Mouse (Mus musculus) urinary bladder, adult 18-20 months (tissue): ENCODE data around the gene Dnaja3.

ENCODE experiments used
- DNase-seq, 2 experiments: peaks; one replicate each; pipeline ENCODE4 v3.0.0; 2022; ENCODE audit warnings: low spot score in 2 of 2, mixed read lengths in 2 of 2

The Dnaja3 gene

DNA sequence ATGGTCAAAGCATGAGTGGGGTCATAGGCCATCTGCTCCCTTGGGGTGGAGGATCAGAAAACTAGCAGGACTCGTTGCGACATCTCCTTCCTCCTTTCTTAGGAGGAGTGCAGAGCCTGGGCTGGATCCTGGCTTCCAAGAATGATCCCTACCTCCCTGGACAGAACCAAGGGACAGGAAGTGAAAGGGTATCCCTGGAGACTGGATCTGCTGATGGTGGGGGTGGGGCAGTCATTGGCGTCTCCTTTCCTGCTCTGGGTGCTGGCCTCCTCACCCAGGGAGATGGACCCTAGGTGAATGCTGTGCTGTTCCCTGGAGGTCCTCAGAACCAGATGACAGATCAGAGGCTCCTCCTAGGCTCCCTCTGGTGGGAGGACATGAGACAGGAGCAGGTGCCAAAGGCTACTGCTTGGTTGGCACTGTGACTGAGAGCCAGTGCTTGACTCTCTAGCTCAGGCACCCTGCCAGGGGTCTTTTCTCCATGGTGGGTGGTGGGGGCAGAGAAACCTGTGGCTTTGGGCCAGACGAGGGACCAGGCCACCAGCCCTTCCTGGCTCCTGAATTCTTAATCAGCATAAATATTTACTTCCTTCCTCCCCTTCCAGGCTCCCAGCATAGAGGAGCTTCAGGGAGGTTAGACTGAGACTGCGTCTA lies 33.2 kb upstream of the Dnaja3 start:
- DNase-seq: no peak

DNA sequence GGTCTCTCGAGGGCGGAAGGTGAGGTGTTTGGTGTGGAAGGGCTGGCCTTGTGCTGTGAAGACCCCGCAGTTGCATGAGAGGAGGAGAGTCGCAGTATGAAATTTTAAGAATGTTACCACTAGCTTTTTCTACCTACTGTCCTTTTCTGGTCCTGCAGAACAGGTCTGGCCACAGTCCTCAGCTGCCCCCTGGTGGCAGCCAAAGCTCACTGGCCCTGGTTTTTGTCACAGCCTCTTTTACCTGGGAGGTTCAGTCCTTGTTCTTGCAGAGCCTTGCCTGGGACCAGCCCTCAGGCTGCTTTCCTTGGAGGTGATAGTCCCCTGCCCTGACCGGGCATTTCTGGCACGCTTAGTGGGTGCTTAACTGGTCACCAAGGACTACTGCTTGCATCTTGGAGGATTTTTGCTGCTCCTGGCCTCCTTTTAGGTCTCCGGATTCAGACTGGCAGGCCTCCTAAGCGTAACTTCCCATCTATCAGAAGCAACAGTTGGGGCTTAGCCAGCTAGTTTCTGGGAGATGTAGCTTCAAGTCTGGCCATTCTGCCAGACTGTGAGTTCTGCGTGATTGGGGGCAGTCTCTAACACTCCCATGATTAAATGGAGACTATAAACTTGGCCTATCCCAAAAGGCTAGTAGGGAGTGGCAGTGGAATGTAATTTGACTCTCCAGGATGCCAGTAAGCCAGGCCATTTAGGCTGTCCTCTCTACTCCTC lies 31.8 kb upstream of the Dnaja3 start:
- peak; percentile 67 to 80 for DNase-seq

DNA sequence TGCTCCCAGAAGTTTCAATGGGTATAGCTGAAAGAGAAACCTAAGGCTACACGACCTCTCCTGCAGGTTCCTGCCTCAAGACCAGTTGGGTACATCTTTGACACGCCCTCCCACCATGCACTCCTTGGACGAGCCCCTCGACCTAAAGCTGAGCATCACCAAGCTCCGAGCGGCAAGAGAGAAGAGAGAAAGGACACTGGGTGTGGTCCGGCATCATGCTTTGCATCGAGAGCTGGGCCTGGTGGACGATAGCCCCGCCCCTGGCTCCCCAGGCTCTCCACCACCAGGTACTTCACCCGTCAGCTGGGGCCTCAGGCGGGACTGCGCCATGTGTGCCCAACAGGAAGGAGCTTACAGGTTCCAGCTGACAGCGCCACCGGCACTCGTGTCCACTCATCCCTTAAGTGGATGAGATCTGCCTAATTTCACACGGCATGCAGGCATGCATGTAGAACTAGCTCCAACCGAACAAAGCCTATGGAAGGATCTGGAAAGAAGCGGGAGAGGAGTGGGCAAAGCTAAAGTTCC lies 31.2 kb upstream of the Dnaja3 start:
- DNase-seq: no peak

- DNase-seq: no peak
Measured at GRCm38 (mm10) chr16:4611193-4611592, 28.6 kb upstream of the Dnaja3 start.

GRCm38 (mm10) chr16:4611676-4612075 lies 28.1 kb upstream of the Dnaja3 start:
- no peak for DNase-seq

- no peak for DNase-seq
Measured at GRCm38 (mm10) chr16:4613736-4614135, 26.1 kb upstream of the Dnaja3 start.

GRCm38 (mm10) chr16:4614639-4615038 lies 25.1 kb upstream of the Dnaja3 start:
- no peak for DNase-seq

- no peak for DNase-seq
Measured at GRCm38 (mm10) chr16:4615297-4615696, 24.5 kb upstream of the Dnaja3 start.

- DNase-seq: no peak
Measured at GRCm38 (mm10) chr16:4616829-4617228, 23.0 kb upstream of the Dnaja3 start.

DNA sequence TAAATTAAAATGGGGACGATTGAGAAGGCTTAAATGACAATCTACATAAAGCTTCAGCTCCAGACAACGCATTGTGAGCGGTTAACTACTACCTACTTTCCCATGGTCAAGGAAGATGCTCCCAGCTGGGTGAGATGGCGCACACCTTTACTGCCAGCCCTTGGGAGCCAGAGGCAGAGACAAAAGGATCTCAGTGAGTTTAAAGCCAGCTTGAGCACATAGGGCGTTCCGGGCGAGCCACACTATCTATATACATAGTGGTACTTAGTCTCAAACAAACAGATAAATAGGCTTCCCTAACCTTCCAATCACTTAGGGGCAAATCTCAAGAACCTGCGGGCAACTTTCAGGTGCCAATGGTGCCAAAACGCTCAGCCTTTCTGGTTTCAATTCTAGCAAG lies 15.7 kb upstream of the Dnaja3 start:
- DNase-seq: no peak

- peak; percentile 84 to 89 for DNase-seq
Measured at GRCm38 (mm10) chr16:4624481-4625110, 15.2 kb upstream of the Dnaja3 start, which contains the start of gene Pam16. Pam16 (minus strand) TSS chr16:4624988.

- no peak for DNase-seq
Measured at GRCm38 (mm10) chr16:4627105-4627504, 12.7 kb upstream of the Dnaja3 start.

DNA sequence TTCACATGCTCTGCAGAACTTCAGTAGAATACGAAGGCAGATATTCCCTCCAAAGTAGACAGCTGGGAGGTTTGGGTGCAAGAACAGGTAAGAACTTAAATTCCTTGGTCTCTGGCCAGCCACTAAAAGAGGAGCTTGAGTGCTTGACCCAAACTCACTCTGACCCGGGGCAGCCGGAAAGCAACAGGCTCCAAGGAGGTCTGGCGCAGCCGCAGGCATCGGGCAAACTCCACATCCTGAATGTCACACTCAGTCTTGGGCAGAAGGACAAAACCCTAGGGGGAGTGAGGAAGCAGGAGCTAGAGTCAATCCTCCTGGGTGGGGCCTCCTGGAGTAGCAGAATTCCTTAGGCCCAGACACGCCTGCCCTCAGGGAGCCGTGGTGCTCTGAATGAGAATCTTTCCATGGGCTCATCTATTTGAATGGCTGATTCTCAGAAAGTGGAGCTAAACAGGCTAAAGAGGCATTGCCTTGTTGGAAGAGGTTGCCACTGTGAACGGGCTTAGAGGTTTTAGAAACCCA lies 10.8 kb upstream of the Dnaja3 start:
- no peak for DNase-seq

DNA sequence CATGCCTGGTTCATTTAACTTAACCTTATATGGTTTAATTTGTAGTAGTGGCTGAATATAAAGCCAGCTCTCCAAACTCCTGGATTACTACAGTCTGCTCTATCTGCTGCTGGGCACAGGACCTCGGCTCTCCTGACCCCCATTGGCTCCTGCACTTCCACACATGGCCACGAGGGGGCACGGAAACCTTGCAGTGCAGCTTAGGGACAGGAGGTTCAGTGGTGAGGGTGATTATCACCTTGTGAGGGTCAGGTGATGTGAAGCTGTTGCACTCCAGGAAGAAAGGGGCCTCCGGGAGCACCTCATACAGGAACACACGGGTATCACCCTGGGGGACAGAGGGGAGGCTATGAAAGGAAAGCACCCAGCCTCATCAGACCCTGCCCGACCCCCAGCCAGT lies 9.8 kb upstream of the Dnaja3 start:
- peak; percentile 64 to 77 for DNase-seq

GRCm38 (mm10) chr16:4632050-4632449 lies 7.7 kb upstream of the Dnaja3 start:
- DNase-seq: no peak

GRCm38 (mm10) chr16:4633661-4634060 lies 6.1 kb upstream of the Dnaja3 start:
- DNase-seq: no peak

GRCm38 (mm10) chr16:4634681-4635080 lies 5.1 kb upstream of the Dnaja3 start:
- no peak for DNase-seq

DNA sequence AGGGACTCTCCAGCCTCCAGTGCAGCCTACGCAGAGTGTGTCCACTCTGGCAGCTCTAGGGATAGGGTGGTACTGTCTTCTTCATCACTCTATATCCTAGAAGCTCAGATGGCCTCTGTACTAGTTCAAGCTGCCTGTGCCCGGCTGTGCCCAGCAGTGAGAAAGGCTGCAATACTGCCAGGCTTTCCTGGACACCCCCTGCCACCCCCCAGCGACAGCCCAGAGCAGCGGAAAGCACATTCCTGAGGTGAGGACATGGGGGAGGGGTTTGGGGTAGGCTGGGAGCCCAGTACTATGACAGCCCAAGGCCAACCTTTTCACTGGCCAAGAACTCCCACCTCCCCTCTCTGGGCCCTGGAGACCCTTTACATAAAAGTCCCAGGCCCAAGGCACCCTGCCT lies 4.0 kb upstream of the Dnaja3 start:
- DNase-seq: no peak

GRCm38 (mm10) chr16:4638891-4639390 lies 848 bp upstream of the Dnaja3 start:
- DNase-seq: no peak

DNA sequence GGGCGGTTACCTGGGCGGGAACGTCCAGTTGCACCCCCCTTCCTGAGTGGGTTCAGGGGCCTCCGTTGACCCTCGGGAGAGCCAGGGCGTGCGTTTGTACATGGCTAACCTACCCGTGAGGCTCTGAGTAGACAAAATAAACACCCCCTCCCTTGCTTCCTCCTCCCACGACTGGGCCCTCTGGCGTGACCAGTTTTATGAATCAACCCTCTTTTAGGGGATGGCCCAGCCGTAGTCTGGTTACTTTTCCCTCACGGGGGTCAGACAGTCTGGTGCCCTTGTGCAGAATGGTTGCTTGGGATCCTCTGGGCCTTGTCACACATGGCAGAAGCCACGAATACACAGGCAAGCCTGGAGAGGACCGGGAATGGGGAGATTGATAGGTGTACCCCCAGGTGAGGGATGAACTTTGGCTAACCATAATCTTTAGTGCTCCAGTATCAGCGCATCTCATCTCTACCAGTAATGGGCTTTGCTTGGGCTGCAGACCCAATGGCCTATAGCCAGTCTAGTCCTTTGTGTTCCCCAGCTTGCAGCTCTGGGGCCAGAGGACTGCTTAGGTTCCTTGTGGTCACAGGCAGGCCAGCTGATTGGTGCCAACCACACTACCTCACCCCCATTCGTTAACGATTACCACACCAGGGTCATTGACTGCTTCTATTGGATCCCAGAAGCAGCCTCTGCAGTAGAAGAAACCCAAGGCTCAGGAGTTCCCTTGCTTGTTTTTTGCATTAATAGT lies 647 bp downstream of the Dnaja3 start:
- no peak for DNase-seq

GRCm38 (mm10) chr16:4641119-4641838 lies 1.5 kb downstream of the Dnaja3 start:
- no peak for DNase-seq
